Mouse (Mus musculus) spleen, adult 2 months (tissue): ENCODE measurements around the gene Ulk4.

Source experiments
- CTCF ChIP-seq: fragments of 200-500 bp; IDR thresholded peaks from 2 replicates; pipeline ENCODE4 v1.5.1; 2011; ENCODE audit warnings: mild to moderate bottlenecking, inconsistent platforms; ENCODE audit not compliant: insufficient read depth, insufficient read length, insufficient replicate concordance; ENCODE audit errors: extremely low read depth
- POLR2A ChIP-seq: fragments of 200-500 bp; IDR thresholded peaks from 2 replicates; pipeline ENCODE4 v1.6.1; 2011; ENCODE audit warnings: low read depth, low read length, inconsistent platforms

DNA sequence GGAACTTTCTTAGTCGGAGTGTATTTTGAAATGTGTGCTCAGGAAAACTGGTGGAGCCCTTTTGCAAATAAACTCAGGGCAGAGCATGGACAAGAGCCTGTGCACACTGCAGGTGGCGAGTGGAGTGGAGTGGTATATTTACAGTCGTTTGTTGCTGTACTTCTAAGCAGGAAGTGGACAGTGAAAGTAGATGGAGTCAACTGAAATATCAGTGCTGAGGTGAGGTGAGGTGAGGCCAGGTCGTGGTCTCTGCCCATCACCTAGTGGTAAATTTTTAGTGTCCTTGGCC, 341.4 kb downstream of the Ulk4 start:
- TF ChIP-seq POLR2A (no peak), CTCF (no peak)
